Mouse (Mus musculus) cerebellum, adult 2 months (tissue): Measurements from ENCODE around the gene Ccnyl1. TPM values are rescaled to one million over a fixed set of nuclear protein-coding genes. Genes with fewer than 3 reads are reported as not detected.

Experiments used
- DNase-seq, 2 experiments: peaks; one replicate each; pipeline ENCODE4 v3.0.0; 2021
- H3K27ac ChIP-seq: fragments of 200-500 bp; 2 replicates; pipeline ENCODE4 v1.5.1; 2012; ENCODE audit warnings: low read length, control low read depth, inconsistent platforms; ENCODE audit not compliant: insufficient read depth
- H3K27me3 ChIP-seq: fragments of 200-500 bp; 2 replicates; pipeline ENCODE4 v1.6.1; 2012; ENCODE audit warnings: inconsistent platforms, mild to moderate bottlenecking, low read length, moderate library complexity; ENCODE audit not compliant: control insufficient read depth, insufficient read depth
- H3K4me1 ChIP-seq: fragments of 200-500 bp; 2 replicates; pipeline ENCODE4 v1.6.1; 2011; ENCODE audit warnings: low read length; ENCODE audit not compliant: control insufficient read depth, insufficient read depth
- H3K4me3 ChIP-seq: fragments of 200-500 bp; replicated peaks from 2 replicates; pipeline ENCODE3; 2011; ENCODE audit warnings: mild to moderate bottlenecking, low read depth, low read length, control low read depth; ENCODE audit not compliant: insufficient read depth
- CTCF ChIP-seq: fragments of 200-500 bp; IDR thresholded peaks from 2 replicates; pipeline ENCODE4 v1.5.1; 2011; ENCODE audit warnings: low read depth, mild to moderate bottlenecking, control low read depth, low read length, moderate library complexity, borderline replicate concordance; ENCODE audit not compliant: insufficient read depth
- POLR2A ChIP-seq: fragments of 200-500 bp; IDR thresholded peaks from 2 replicates; pipeline ENCODE4 v1.6.1; 2011; ENCODE audit warnings: low read length, control low read depth, borderline replicate concordance; ENCODE audit not compliant: insufficient read depth
- WGBS: fragments of 180-500 bp; shearing (Covaris S2); methylation state at CpG from one replicate; pipeline ENCODE4 v1.1.7; 2018; 5-methylcytosine and 5-hydroxymethylcytosine counted together
- polyA plus RNA-seq: library from polyadenylated mRNA; depleted of rRNA; stranded (reverse); fragments of >200 nt; gene quantifications from 2 replicates; pipeline ENCODE4 v1.2.3, GENCODE M21; 2012

Ccnyl1 gene
- polyA plus RNA-seq, 1 experiment, result 17.4 TPM

DNA sequence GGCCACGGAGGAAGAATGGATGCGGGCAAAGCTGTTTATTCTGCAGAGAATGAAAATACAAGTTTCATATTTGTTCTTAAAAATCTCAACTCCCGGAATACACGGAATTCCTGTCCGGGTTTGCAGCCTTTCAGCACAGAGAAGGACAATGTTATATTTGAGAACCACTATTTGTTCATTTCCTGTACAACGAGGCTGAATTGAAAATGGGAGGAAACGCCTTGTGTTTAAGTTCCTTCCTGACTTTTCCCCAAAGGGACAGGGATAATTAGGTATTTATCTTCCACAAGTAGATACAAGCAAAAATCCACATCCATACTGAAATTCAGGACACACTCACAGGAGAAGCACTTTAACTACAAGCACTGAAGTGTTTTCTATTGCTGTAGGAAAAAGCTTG, 31.4 kb upstream of the Ccnyl1 start:
- Histone ChIP-seq H3K4me3 (no peak overlapping the region), H3K27me3 (no peaks in the 10 kb centered on the region), H3K4me1 (no peaks in the 10 kb centered on the region), H3K27ac (no peak overlapping the region)
- DNase-seq, result no peak
- 86% methylated on average over 7 of the region's 7 CpGs for WGBS
- TF ChIP-seq POLR2A, result no peak
- TF ChIP-seq CTCF, result no peak

DNA sequence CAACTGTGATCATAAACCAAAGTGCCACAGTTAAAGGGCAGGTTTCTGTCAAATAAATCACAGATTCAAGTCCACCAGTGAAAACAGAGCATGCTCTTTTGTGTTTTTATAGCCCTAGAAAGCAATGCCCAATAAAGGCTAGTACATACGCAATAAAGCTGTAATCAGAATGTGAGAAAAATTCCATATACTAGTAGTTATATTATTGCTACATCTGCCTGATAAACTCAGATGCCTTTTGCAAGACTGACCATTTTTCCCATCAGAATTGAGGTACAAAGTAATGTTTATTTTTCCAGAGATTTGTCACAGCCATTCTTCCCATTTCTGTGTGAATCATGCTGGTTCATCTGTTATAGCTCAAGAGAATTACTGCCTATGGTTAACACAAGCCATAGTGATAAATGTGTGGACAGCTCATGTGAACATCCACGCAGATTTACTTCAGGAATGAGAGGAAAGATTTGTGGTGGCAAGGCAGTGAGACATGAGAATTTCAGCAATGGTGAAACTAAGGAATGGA, 23.1 kb upstream of the Ccnyl1 start:
- WGBS, result 94% methylated on average over 2 of the region's 2 CpGs
- H3K4me1 ChIP-seq, result no peaks in the 10 kb centered on the region
- no peak overlapping the region for H3K4me3 ChIP-seq
- H3K27ac ChIP-seq, result no peak overlapping the region
- H3K27me3 ChIP-seq, result no peaks in the 10 kb centered on the region
- TF ChIP-seq CTCF, result no peak
- no peak for TF ChIP-seq POLR2A
- no peak for DNase-seq

DNA sequence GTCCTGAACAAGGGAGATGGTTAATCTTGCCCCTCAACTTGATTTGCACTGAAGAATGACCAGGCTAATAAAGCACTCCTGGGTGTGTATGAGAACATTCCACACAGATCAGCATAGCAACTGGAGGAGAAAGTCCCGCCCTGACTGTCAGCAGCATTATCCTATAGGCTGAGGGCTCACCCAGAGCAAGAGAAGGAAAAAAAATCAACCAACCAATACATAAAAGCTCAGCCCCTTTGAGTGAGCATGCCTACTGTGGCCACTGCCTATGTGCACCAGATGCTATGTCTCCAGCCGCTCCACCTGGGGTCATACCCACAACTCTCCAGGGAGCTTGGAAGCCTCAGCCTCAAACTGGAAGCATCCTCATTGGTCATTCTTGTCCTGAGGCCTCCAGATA, 20.8 kb upstream of the Ccnyl1 start:
- H3K4me3 ChIP-seq, result no peak overlapping the region
- no peak for TF ChIP-seq POLR2A
- no peak for TF ChIP-seq CTCF
- 53% methylated on average over 2 of the region's 2 CpGs for WGBS
- no peak for DNase-seq
- H3K27me3 ChIP-seq, result no peaks in the 10 kb centered on the region
- H3K27ac ChIP-seq, result no peak overlapping the region
- no peaks in the 10 kb centered on the region for H3K4me1 ChIP-seq

DNA sequence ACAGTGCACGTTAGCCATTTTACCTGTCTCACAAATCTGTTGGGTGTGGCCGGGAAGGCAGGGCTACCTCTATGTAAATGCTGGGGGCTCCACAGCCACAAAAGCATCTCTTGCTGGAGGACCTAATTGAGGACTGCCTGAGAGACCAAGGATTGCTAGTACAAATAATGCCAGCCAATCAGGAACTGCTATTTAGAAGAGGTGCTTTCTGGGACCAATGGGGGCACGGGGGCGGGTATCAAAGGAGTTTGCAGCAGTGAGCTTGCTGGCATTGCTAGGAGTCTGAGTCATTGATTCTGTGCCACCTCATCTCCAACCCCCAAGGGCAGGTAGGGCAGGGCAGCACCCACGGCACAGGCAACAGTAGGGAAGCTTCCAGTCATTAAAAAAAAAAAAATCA, 16.3 kb upstream of the Ccnyl1 start:
- Histone ChIP-seq H3K4me1 (no peaks in the 10 kb centered on the region), H3K27ac (no peak overlapping the region), H3K4me3 (no peak overlapping the region), H3K27me3 (no peaks in the 10 kb centered on the region)
- no peak for TF ChIP-seq POLR2A
- no peak for TF ChIP-seq CTCF
- WGBS, result 95% methylated on average over 5 of the region's 5 CpGs
- no peak for DNase-seq

DNA sequence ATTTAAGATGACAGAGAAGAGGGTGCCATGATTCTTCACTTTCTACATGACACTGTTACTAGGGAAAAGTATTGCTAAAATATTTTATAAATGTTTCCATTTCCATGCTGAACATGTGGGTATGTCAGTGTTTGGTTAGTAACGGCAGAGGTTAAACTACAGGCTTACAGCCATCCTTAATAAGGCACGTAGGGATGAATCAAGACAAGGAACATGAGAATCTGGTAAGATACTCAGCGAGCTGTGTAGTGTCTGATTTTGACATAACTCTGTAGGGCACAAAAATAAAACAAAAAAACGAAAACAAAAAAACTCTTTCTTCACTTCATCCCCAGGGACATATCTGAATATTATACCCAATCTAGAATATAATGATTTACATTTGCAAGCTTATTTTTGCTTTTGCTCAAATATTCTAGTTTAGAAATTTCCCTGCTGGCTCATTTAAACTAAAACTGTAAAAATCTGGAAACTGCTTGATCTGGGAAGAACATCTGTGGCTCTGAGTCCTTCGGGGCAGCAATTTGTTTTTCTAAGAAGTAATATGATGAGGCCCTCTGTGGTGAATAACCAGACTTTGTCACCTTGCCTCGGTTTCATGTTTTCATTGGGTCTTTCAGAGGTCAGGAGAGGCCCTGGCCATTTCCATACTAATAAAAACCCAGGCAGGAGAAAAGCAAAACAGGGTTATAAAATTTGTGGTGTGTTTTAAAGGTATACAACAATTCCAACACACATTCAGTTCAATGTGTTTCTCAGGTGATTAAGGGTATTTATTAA, 14.0 kb upstream of the Ccnyl1 start:
- H3K27me3 ChIP-seq, result no peaks in the 10 kb centered on the region
- no peak overlapping the region for H3K4me3 ChIP-seq
- H3K27ac ChIP-seq, result no peak overlapping the region
- WGBS, result 75% methylated on average over 6 of the region's 6 CpGs
- TF ChIP-seq POLR2A (no peak), CTCF (no peak)
- no peak for DNase-seq
- H3K4me1 ChIP-seq, result no peaks in the 10 kb centered on the region

DNA sequence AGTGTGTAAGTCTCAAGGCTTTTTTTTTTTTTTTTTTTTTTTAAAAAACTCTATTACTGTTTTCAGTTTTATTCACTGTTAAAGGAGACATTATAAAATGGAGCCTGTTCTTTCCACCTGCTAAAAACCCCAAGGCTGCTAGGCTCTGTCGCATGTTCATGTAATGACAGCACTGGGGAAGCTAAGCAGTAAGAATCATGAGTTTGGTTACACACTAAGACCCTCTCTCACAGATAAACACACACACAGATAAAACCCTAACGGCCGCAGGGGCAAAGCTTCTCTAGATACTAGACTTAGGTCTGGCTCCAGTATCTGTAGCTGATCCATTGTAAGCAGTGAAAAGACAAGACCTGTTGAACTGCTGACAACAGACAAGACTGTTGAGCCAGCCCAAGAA, 8.8 kb upstream of the Ccnyl1 start:
- H3K27me3 ChIP-seq, result no peaks in the 10 kb centered on the region
- no peak overlapping the region for H3K4me3 ChIP-seq
- WGBS, result 97% methylated on average over 3 of the region's 3 CpGs
- no peak for TF ChIP-seq CTCF
- no peak for TF ChIP-seq POLR2A
- DNase-seq, result no peak
- H3K4me1 ChIP-seq, result no peaks in the 10 kb centered on the region
- H3K27ac ChIP-seq, result no peak overlapping the region

DNA sequence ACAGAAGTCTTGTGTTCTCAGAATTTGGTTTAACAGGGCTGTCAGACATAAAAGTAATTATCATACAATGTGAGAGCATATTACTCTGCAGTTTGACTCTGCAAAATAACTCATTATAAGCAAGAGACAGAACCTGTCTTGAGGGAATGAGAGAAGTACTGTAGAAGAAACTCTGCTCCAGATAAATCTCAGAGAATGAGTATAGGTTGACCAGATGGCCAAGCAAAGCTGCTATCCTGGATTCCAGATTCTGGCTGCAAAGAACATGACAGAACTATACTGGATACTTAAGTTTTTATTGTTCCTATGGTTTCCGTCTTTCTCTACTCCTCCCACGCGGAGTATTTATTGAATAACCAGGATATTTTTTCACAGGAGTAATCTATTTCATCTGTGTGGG, 7.2 kb upstream of the Ccnyl1 start:
- H3K4me1 ChIP-seq, result no peaks in the 10 kb centered on the region
- no peak overlapping the region for H3K4me3 ChIP-seq
- no peak overlapping the region for H3K27ac ChIP-seq
- H3K27me3 ChIP-seq, result no peaks in the 10 kb centered on the region
- WGBS, result 97% methylated on average over 3 of the region's 3 CpGs
- DNase-seq, result no peak
- no peak for TF ChIP-seq CTCF
- no peak for TF ChIP-seq POLR2A

DNA sequence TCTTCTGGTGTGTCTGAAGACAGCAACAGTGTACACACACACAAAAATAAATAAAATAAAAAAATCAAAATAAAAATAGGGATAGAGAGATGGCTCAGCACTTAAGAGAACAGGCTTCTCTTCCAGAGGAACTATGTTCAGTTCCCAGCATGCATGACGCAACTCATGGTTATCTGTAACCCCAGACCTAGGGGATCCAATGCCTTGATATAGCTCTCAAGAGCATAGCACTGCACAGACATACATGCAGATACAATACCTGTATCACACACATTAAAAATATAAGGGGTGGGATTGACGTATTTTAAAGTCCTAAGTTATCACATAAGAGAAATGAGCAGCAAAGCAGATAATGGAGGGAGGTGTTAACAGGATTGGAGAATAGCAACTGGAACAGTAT, 5.8 kb upstream of the Ccnyl1 start:
- TF ChIP-seq CTCF (no peak), POLR2A (no peak)
- DNase-seq, result no peak
- Histone ChIP-seq H3K27ac (no peak overlapping the region), H3K27me3 (no peaks in the 10 kb centered on the region), H3K4me3 (no peak overlapping the region), H3K4me1 (no peaks in the 10 kb centered on the region)
- WGBS, result 96% methylated on average over 2 of the region's 2 CpGs
